ENCODE assay signal across 11 mouse cellular contexts in the genomic region with DNA sequence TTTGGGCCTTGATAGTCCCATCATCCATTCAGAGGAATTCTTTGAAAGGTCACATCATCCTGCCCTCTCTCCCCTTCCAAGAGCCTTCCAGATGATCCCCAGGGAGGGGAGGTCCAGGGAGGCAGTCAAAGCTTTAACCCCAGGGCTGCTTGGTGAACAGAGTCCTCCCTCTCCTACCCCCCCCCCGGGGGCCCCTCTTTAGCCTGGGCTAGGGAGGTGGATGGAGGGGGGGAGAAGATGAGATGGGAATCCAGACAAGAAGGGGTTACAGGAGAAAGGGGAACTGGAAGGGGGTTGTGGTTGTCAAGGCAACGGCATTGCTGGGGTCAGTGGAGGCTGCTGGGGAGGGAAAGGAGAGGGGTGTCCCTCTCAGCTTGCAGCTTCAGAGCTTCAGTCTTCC. TPM values are rescaled to one million over a fixed set of nuclear protein-coding genes. Genes with fewer than 3 reads are reported as not detected.
DNase-seq lines count a peak whose midpoint lies in the region; ATAC-seq lines count a peak whose summit lies in the region.
"Had no signal": no experiment of that assay in that cellular context is flagged by ENCODE, and none has a peak within 500 bp of the region (broad histone marks: within the 10 kb centered on the region; RNA-seq: fewer than 3 reads in every experiment).

No protein-coding gene starts in this region.

- H3K27me3 ChIP-seq in forebrain, embryonic 10.5 days (ENCODE audit: poor library complexity, severe bottlenecking): peaks cover 31% of the 10 kb centered on the region
- H3K27me3 ChIP-seq in forebrain, embryonic 16.5 days (replicated peaks; ENCODE audit: control insufficient read depth, insufficient read depth, low read length): no peaks in the 10 kb centered on the region; the same call in 1 of the 2 replicates
- H3K27me3 ChIP-seq in embryonic facial prominence, embryonic 11.5 days (ENCODE audit: control insufficient read depth, insufficient read depth, low read length): no peaks in the 10 kb centered on the region
- no peaks in the 10 kb centered on the region for H3K27me3 ChIP-seq in hindbrain, embryonic 16.5 days (replicated peaks; ENCODE audit: control insufficient read depth, insufficient read depth, low read length)
- no peaks in the 10 kb centered on the region for H3K27me3 ChIP-seq in neural tube, embryonic 11.5 days (ENCODE audit: control insufficient read depth, insufficient read depth, low read length)

- no peaks in the 10 kb centered on the region for H3K36me3 ChIP-seq in forebrain, embryonic 10.5 days (replicated peaks)
- no peaks in the 10 kb centered on the region for H3K36me3 ChIP-seq in forebrain, embryonic 16.5 days (ENCODE audit: control insufficient read depth, insufficient read depth)
- no peaks in the 10 kb centered on the region for H3K36me3 ChIP-seq in embryonic facial prominence, embryonic 11.5 days (replicated peaks; ENCODE audit: control insufficient read depth, insufficient read depth, low read depth, low read length)
- no peaks in the 10 kb centered on the region for H3K36me3 ChIP-seq in hindbrain, embryonic 16.5 days (ENCODE audit: control insufficient read depth, insufficient read depth, low read length)
- no peaks in the 10 kb centered on the region for H3K36me3 ChIP-seq in neural tube, embryonic 11.5 days (ENCODE audit: control insufficient read depth, insufficient read depth, low read length)
- H3K36me3 ChIP-seq: lung, embryonic 15.5 days had no signal

- peak; percentile 74 for DNase-seq in forebrain, embryonic 10.5 days (ENCODE audit: extremely low spot score, low spot score)
- DNase-seq in embryonic facial prominence, embryonic 11.5 days (ENCODE audit: low spot score): peak; percentile 78
- DNase-seq in neural tube, embryonic 11.5 days (ENCODE audit: low spot score): peak; percentile 63
- DNase-seq in layer of hippocampus, adult 9-11 months: no peak
- no peak for DNase-seq in layer of hippocampus, postnatal 25 days (ENCODE audit: extremely low spot score in 1 of 2, low spot score in 1 of 2)
- DNase-seq in gastrocnemius, postnatal 25 days: no peak
- DNase-seq: kidney, adult 18-20 months; thymus, postnatal 25 days had no signal

- H3K9me3 ChIP-seq in forebrain, embryonic 10.5 days: no peaks in the 10 kb centered on the region
- no peaks in the 10 kb centered on the region for H3K9me3 ChIP-seq in forebrain, embryonic 16.5 days (ENCODE audit: control insufficient read depth, low read length)
- H3K9me3 ChIP-seq in embryonic facial prominence, embryonic 11.5 days (replicated peaks; ENCODE audit: control insufficient read depth, low read length): no peaks in the 10 kb centered on the region
- no peaks in the 10 kb centered on the region for H3K9me3 ChIP-seq in hindbrain, embryonic 16.5 days (ENCODE audit: control insufficient read depth, low read length)
- H3K9me3 ChIP-seq in neural tube, embryonic 11.5 days (ENCODE audit: control insufficient read depth, low read length): no peaks in the 10 kb centered on the region
- H3K9me3 ChIP-seq: lung, embryonic 15.5 days had no signal

- no peak overlapping the region for H3K4me2 ChIP-seq in forebrain, embryonic 16.5 days (ENCODE audit: low read length)
- H3K4me2 ChIP-seq in embryonic facial prominence, embryonic 11.5 days (ENCODE audit: low read depth, low read length): peak overlapping the region; percentile 39
- peak overlapping the region; percentile 42 for H3K4me2 ChIP-seq in hindbrain, embryonic 16.5 days (ENCODE audit: low read length)
- peak overlapping the region; percentile 22 for H3K4me2 ChIP-seq in neural tube, embryonic 11.5 days (ENCODE audit: low read depth)

- H3K27ac ChIP-seq in forebrain, embryonic 10.5 days: peak overlapping the region; percentile 83
- no peak overlapping the region for H3K27ac ChIP-seq in forebrain, embryonic 16.5 days (ENCODE audit: low read length)
- H3K27ac ChIP-seq in embryonic facial prominence, embryonic 11.5 days (replicated peaks; ENCODE audit: low read depth, low read length): peak overlapping the region; percentile 76
- H3K27ac ChIP-seq in hindbrain, embryonic 16.5 days (ENCODE audit: low read depth, low read length): no peak overlapping the region
- 0 out of 2 replicates have a peak overlapping the region, but pooled peaks have one; percentile 1 for H3K27ac ChIP-seq in neural tube, embryonic 11.5 days (ENCODE audit: low read depth, low read length)
- H3K27ac ChIP-seq: lung, embryonic 15.5 days had no signal

- H3K4me3 ChIP-seq in forebrain, embryonic 10.5 days: peak overlapping the region; percentile 33
- H3K4me3 ChIP-seq in forebrain, embryonic 16.5 days (replicated peaks; ENCODE audit: low read length): no peak overlapping the region
- H3K4me3 ChIP-seq in embryonic facial prominence, embryonic 11.5 days (ENCODE audit: low read depth, low read length): no peak overlapping the region
- H3K4me3 ChIP-seq in hindbrain, embryonic 16.5 days (ENCODE audit: low read length): no peak overlapping the region
- H3K4me3 ChIP-seq in neural tube, embryonic 11.5 days (ENCODE audit: low read depth, low read length): no peak overlapping the region
- H3K4me3 ChIP-seq: lung, embryonic 15.5 days had no signal

- 0% methylated on average over 2 of the region's 2 CpGs for WGBS in forebrain, embryonic 10.5 days
- WGBS in forebrain, embryonic 16.5 days: 4% methylated on average over 2 of the region's 2 CpGs
- 0% methylated on average over 2 of the region's 2 CpGs for WGBS in embryonic facial prominence, embryonic 11.5 days
- 4% methylated on average over 2 of the region's 2 CpGs for WGBS in hindbrain, embryonic 16.5 days
- WGBS in neural tube, embryonic 11.5 days: 0% methylated on average over 2 of the region's 2 CpGs

- H3K9ac ChIP-seq in forebrain, embryonic 16.5 days (replicated peaks; ENCODE audit: low read depth, low read length): no peak overlapping the region
- H3K9ac ChIP-seq in embryonic facial prominence, embryonic 11.5 days (replicated peaks; ENCODE audit: low read length): peak overlapping the region; percentile 37; the same call in 1 of the 2 replicates
- no peak overlapping the region for H3K9ac ChIP-seq in hindbrain, embryonic 16.5 days (ENCODE audit: low read depth, low read length)
- H3K9ac ChIP-seq in neural tube, embryonic 11.5 days (ENCODE audit: low read length): no peak overlapping the region
- H3K9ac ChIP-seq: lung, embryonic 15.5 days had no signal

- ATAC-seq in forebrain, embryonic 16.5 days: no peak
- ATAC-seq in embryonic facial prominence, embryonic 11.5 days (replicated peaks; ENCODE audit: insufficient number of reproducible peaks, low FRiP score, low TSS enrichment, low read depth): peak; percentile 29; the same call in 1 of the 2 replicates
- ATAC-seq in hindbrain, embryonic 16.5 days: no peak
- ATAC-seq in neural tube, embryonic 11.5 days (ENCODE audit: insufficient read depth, low FRiP score, low TSS enrichment): peak; percentile 42; the same call in 1 of the 2 replicates

- peaks cover 53% of the 10 kb centered on the region for H3K4me1 ChIP-seq in forebrain, embryonic 10.5 days
- peaks cover 28% of the 10 kb centered on the region for H3K4me1 ChIP-seq in forebrain, embryonic 16.5 days (replicated peaks; ENCODE audit: control insufficient read depth, insufficient read depth, low read length)
- peaks cover 10% of the 10 kb centered on the region for H3K4me1 ChIP-seq in embryonic facial prominence, embryonic 11.5 days (ENCODE audit: control insufficient read depth, insufficient read depth, low read length)
- H3K4me1 ChIP-seq in hindbrain, embryonic 16.5 days (ENCODE audit: control insufficient read depth, insufficient read depth, low read depth, low read length): peaks cover 29% of the 10 kb centered on the region
- peaks cover 19% of the 10 kb centered on the region for H3K4me1 ChIP-seq in neural tube, embryonic 11.5 days (ENCODE audit: control insufficient read depth, insufficient read depth, low read length)

RNA-seq across cellular contexts. Expression of gene Rpl29, which starts 8.6 kb away (rescaled TPM):
- polyA plus RNA-seq in forebrain, embryonic 10.5 days (2016; fragmentation: Nextera tagmentation; extraction: Ambion mirVana): 1,043 and 1,081 TPM in 2 replicates
- 564 and 591 TPM in 2 replicates for polyA plus RNA-seq in forebrain, embryonic 16.5 days (2015; fragmentation: Nextera tagmentation; extraction: Ambion mirVana)
- 1,035 and 1,040 TPM in 2 replicates for polyA plus RNA-seq in embryonic facial prominence, embryonic 11.5 days (2014; fragmentation: Nextera tagmentation; extraction: Ambion mirVana)
- 603 and 620 TPM in 2 replicates for polyA plus RNA-seq in hindbrain, embryonic 16.5 days (2015; fragmentation: Nextera tagmentation; extraction: Ambion mirVana)
- polyA plus RNA-seq in neural tube, embryonic 11.5 days (2014; fragmentation: Nextera tagmentation; extraction: Ambion mirVana): 844 and 856 TPM in 2 replicates
- 100 to 1,000 TPM; 262 to 288 TPM for total RNA-seq in layer of hippocampus, postnatal 25 days (2021)
- 100 to 1,000 TPM; 243 to 260 TPM for total RNA-seq in gastrocnemius, postnatal 25 days (2021)

RNA-seq across cellular contexts. Expression of gene Acy1, which starts 17.5 kb away (rescaled TPM):
- polyA plus RNA-seq in forebrain, embryonic 10.5 days (2016; fragmentation: Nextera tagmentation; extraction: Ambion mirVana): 45.6 and 51.3 TPM in 2 replicates
- polyA plus RNA-seq in forebrain, embryonic 16.5 days (2015; fragmentation: Nextera tagmentation; extraction: Ambion mirVana): 31.5 and 31.7 TPM in 2 replicates
- polyA plus RNA-seq in embryonic facial prominence, embryonic 11.5 days (2014; fragmentation: Nextera tagmentation; extraction: Ambion mirVana): 36.9 and 41.2 TPM in 2 replicates
- polyA plus RNA-seq in hindbrain, embryonic 16.5 days (2015; fragmentation: Nextera tagmentation; extraction: Ambion mirVana): 26.2 and 26.6 TPM in 2 replicates
- 32.1 and 33.4 TPM in 2 replicates for polyA plus RNA-seq in neural tube, embryonic 11.5 days (2014; fragmentation: Nextera tagmentation; extraction: Ambion mirVana)
- total RNA-seq in layer of hippocampus, postnatal 25 days (2021): 10 to 100 TPM; 12.6 to 13.1 TPM
- total RNA-seq in gastrocnemius, postnatal 25 days (2021): 10 to 100 TPM; 11.0 to 11.3 TPM

RNA-seq across cellular contexts. Expression of gene Abhd14b, which starts 26.7 kb away (rescaled TPM):
- 4.4 and 6.0 TPM in 2 replicates for polyA plus RNA-seq in forebrain, embryonic 10.5 days (2016; fragmentation: Nextera tagmentation; extraction: Ambion mirVana)
- 6.2 and 7.7 TPM in 2 replicates for polyA plus RNA-seq in forebrain, embryonic 16.5 days (2015; fragmentation: Nextera tagmentation; extraction: Ambion mirVana)
- 4.9 and 8.8 TPM in 2 replicates for polyA plus RNA-seq in embryonic facial prominence, embryonic 11.5 days (2014; fragmentation: Nextera tagmentation; extraction: Ambion mirVana)
- 12.1 and 13.2 TPM in 2 replicates for polyA plus RNA-seq in hindbrain, embryonic 16.5 days (2015; fragmentation: Nextera tagmentation; extraction: Ambion mirVana)
- 7.3 and 7.5 TPM in 2 replicates for polyA plus RNA-seq in neural tube, embryonic 11.5 days (2014; fragmentation: Nextera tagmentation; extraction: Ambion mirVana)
- 10 to 100 TPM in 1 of 2 experiments, 1 to 10 TPM in 1; 9.9 to 12.6 TPM for total RNA-seq in layer of hippocampus, postnatal 25 days (2021)
- 1 to 10 TPM; 4.7 to 4.8 TPM for total RNA-seq in gastrocnemius, postnatal 25 days (2021)

RNA-seq across cellular contexts. Expression of gene Abhd14a, which starts 26.9 kb away (rescaled TPM):
- 40.7 and 42.8 TPM in 2 replicates for polyA plus RNA-seq in forebrain, embryonic 10.5 days (2016; fragmentation: Nextera tagmentation; extraction: Ambion mirVana)
- 72.3 and 81.9 TPM in 2 replicates for polyA plus RNA-seq in forebrain, embryonic 16.5 days (2015; fragmentation: Nextera tagmentation; extraction: Ambion mirVana)
- polyA plus RNA-seq in embryonic facial prominence, embryonic 11.5 days (2014; fragmentation: Nextera tagmentation; extraction: Ambion mirVana): 41.9 and 43.5 TPM in 2 replicates
- 83.8 and 87.8 TPM in 2 replicates for polyA plus RNA-seq in hindbrain, embryonic 16.5 days (2015; fragmentation: Nextera tagmentation; extraction: Ambion mirVana)
- 33.9 and 38.6 TPM in 2 replicates for polyA plus RNA-seq in neural tube, embryonic 11.5 days (2014; fragmentation: Nextera tagmentation; extraction: Ambion mirVana)
- total RNA-seq in layer of hippocampus, postnatal 25 days (2021): 10 to 100 TPM; 38.2 to 41.5 TPM
- total RNA-seq in gastrocnemius, postnatal 25 days (2021): 10 to 100 TPM; 14.7 to 18.3 TPM

RNA-seq across cellular contexts. Expression of gene Pcbp4, which starts 32.5 kb away (rescaled TPM):
- 337 and 351 TPM in 2 replicates for polyA plus RNA-seq in forebrain, embryonic 10.5 days (2016; fragmentation: Nextera tagmentation; extraction: Ambion mirVana)
- polyA plus RNA-seq in forebrain, embryonic 16.5 days (2015; fragmentation: Nextera tagmentation; extraction: Ambion mirVana): 221 and 249 TPM in 2 replicates
- 165 and 189 TPM in 2 replicates for polyA plus RNA-seq in embryonic facial prominence, embryonic 11.5 days (2014; fragmentation: Nextera tagmentation; extraction: Ambion mirVana)
- polyA plus RNA-seq in hindbrain, embryonic 16.5 days (2015; fragmentation: Nextera tagmentation; extraction: Ambion mirVana): 228 and 235 TPM in 2 replicates
- 267 and 278 TPM in 2 replicates for polyA plus RNA-seq in neural tube, embryonic 11.5 days (2014; fragmentation: Nextera tagmentation; extraction: Ambion mirVana)
- 100 to 1,000 TPM; 178 to 202 TPM for total RNA-seq in layer of hippocampus, postnatal 25 days (2021)
- total RNA-seq in gastrocnemius, postnatal 25 days (2021): 10 to 100 TPM; 54.6 to 59.7 TPM

Comparison
In these comparisons a context has a peak if more than half of its experiments do, and no peak if none do; other contexts are left out.
1. H3K27ac ChIP-seq: peak in forebrain, embryonic 10.5 days (single experiment), embryonic facial prominence, embryonic 11.5 days (single experiment) and neural tube, embryonic 11.5 days (single experiment); none in forebrain, embryonic 16.5 days (single experiment) and hindbrain, embryonic 16.5 days (single experiment).
2. DNase-seq: peak in forebrain, embryonic 10.5 days (single experiment), embryonic facial prominence, embryonic 11.5 days (single experiment) and neural tube, embryonic 11.5 days (single experiment); none in layer of hippocampus, adult 9-11 months (single experiment), layer of hippocampus, postnatal 25 days (0 of 2) and gastrocnemius, postnatal 25 days (single experiment).
3. ATAC-seq: peak in embryonic facial prominence, embryonic 11.5 days (single experiment) and neural tube, embryonic 11.5 days (single experiment); none in forebrain, embryonic 16.5 days (single experiment) and hindbrain, embryonic 16.5 days (single experiment).